Mouse (Mus musculus) gastrocnemius, adult 2 months (tissue): ENCODE data around the gene Gucy2d. TPM values are rescaled to one million over a fixed set of nuclear protein-coding genes. Genes with fewer than 3 reads are reported as not detected.

Experiments used
- DNase-seq: peaks from one replicate; pipeline ENCODE4 v3.0.0; 2022
- H3K27ac ChIP-seq: fragments of 200-600 bp; 2 replicates; pipeline ENCODE4 v1.8.1; 2022; ENCODE audit warnings: mild to moderate bottlenecking
- H3K4me3 ChIP-seq: fragments of 200-600 bp; 2 replicates; pipeline ENCODE4 v1.8.1; 2022; ENCODE audit warnings: mild to moderate bottlenecking, moderate library complexity
- CTCF ChIP-seq: fragments of 200-600 bp; IDR thresholded peaks from 2 replicates; pipeline ENCODE4 v1.8.1; 2022; ENCODE audit warnings: antibody characterized with exemption, mild to moderate bottlenecking, moderate library complexity
- intact Hi-C: fragments of 180-260 bp; cut with DNase I; formaldehyde crosslinking; loops from one replicate; pipeline ENCODE4 v1.15.1; 2025
- long read RNA-seq, 2 experiments: library from polyadenylated mRNA; stranded (forward); transcript quantifications; one replicate each; pipeline ENCODE4 v2.0.0; 2021
- total RNA-seq, 2 experiments: library from RNA; stranded (reverse); gene quantifications; 2 replicates each; pipeline ENCODE4 v1.2.3; 2021

The Gucy2d gene
- under 1 TPM in 1 of 2 experiments, not detected in 1; 0.25 TPM for total RNA-seq
- long read RNA-seq, experiment 1, partial matches to known transcripts = 0 of 1 reads
- long read RNA-seq, experiment 1, other reads (novel, unspliced or antisense) = 1 of 1 reads
- long read RNA-seq, experiment 2 = 0 reads

GRCm38 (mm10) chr7:98439956-98440466 is at the start of gene Gucy2d:
Gucy2d (plus strand) TSS chr7:98440416.
- DNase-seq = no peak
- no peak within 1 kb of the TSS for H3K27ac ChIP-seq
- H3K4me3 ChIP-seq = no peak within 1 kb of the TSS
- TF ChIP-seq CTCF = no peak
- intact Hi-C loops = no loop called here

DNA sequence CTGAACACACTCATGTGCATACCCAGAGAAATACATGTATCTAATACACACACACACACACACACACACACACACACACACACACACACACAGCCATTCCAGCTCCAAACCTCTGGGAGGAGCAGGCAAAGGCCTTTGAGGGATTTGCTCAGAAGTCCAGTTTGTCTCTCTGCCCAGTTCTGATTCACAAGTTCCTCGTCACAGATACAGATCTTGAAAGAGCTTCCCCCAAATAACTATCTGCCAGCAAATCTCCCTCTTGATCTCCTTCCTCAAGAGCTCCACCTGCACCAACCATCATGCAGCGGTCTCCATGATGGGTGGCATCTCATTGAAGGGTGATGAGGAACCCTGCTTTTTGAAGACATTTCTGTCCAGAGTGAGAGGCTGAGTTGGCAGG is 49.7 kb upstream of the Gucy2d start:
- peak; percentile 34 for DNase-seq
- H3K4me3 ChIP-seq = no peak overlapping the region
- no peak for TF ChIP-seq CTCF
- intact Hi-C loops = no loop called here
- H3K27ac ChIP-seq = peak overlapping the region; percentile 54

GRCm38 (mm10) chr7:98391351-98391936 is 48.8 kb upstream of the Gucy2d start:
- TF ChIP-seq CTCF = no peak
- intact Hi-C loops = no loop called here
- peak overlapping the region; percentile 54; the same call in 1 of the 2 replicates for H3K27ac ChIP-seq
- peak; percentile 36 for DNase-seq
- no peak overlapping the region for H3K4me3 ChIP-seq

GRCm38 (mm10) chr7:98392466-98393201 is 47.6 kb upstream of the Gucy2d start:
- intact Hi-C loops = no loop called here
- no peak overlapping the region for H3K27ac ChIP-seq
- H3K4me3 ChIP-seq = no peak overlapping the region
- no peak for TF ChIP-seq CTCF
- DNase-seq = no peak

DNA sequence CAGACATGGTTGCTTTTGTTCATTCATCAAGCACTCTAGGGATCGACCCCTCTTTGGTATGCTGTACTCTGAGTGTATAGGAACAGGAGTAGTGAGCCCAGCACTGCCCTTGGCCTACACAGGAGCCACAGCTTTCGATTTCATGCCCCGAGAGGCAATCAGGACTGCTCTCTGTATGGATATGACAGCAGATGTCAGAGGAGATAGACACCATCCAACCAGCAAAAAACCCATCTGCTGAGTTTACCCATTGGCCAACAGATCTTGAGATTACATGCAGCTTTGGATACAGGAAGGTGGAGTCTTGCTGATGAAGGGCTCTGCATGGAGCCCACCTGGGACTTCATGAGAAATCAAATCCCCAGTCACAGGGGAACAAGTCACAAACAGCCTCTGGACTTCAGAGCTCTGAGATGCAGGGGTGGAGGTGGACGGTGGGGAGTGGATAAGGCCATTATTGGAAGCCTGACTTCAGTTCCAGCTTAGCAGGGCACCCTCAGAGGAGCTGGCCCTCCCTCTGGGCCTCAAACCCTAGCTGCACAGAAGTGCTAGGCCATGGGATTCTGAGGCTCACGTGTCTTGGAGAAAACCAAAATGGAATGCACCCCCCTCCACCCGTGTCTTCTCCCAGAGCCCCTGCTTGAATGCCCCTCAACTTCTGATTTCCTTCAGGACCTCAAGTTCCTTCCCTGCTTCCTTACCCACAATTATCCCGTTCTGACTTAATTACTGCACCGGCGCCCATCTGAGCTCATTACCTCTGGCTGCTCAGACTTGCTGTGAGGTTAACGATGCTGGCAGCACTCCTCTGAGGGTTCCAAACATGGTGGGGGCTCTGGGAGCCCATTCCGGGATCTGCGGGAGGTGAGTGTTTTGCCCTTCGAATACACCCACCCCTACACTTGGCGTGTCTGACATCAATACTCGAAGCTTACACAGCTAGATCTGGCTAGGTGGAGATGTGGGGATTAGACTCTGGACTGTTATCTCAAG is 37.3 kb upstream of the Gucy2d start:
- Histone ChIP-seq H3K4me3 (no peak overlapping the region), H3K27ac (no peak overlapping the region)
- DNase-seq = no peak
- intact Hi-C loops = no loop called here
- TF ChIP-seq CTCF = no peak

GRCm38 (mm10) chr7:98403996-98404395 is 36.2 kb upstream of the Gucy2d start:
- Histone ChIP-seq H3K4me3 (no peak overlapping the region), H3K27ac (no peak overlapping the region)
- no peak for DNase-seq
- TF ChIP-seq CTCF = no peak
- intact Hi-C loops = no loop called here

DNA sequence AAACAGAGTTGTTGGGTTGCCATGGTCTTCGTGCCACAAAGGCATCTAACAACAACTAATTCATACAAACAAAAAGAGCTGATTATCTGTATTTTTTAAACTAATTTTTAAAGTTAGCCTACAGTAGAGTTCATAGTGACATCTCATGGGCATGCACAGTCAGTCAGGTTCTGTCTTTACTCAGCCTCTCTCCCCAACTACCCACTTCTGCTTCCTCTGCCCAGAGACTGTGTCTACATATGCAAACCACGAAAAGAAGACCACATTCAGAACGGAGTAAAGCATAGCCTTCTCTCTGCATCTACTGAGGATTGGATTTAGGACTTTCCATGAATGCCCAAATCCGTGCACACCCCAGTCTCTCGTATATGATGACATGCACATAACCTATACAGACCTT is 32.6 kb upstream of the Gucy2d start:
- intact Hi-C loops = no loop called here
- Histone ChIP-seq H3K4me3 (no peak overlapping the region), H3K27ac (no peak overlapping the region)
- no peak for DNase-seq
- TF ChIP-seq CTCF = no peak

GRCm38 (mm10) chr7:98413115-98413514 is 27.1 kb upstream of the Gucy2d start:
- intact Hi-C loops = no loop called here
- no peak for DNase-seq
- no peak overlapping the region for H3K4me3 ChIP-seq
- TF ChIP-seq CTCF = no peak
- H3K27ac ChIP-seq = no peak overlapping the region

- TF ChIP-seq CTCF = no peak
- peak overlapping the region; percentile 53 for H3K27ac ChIP-seq
- DNase-seq = peak; percentile 55
- intact Hi-C loops = no loop called here
- no peak overlapping the region for H3K4me3 ChIP-seq
Observed at GRCm38 (mm10) chr7:98415550-98415949, 24.7 kb upstream of the Gucy2d start.

DNA sequence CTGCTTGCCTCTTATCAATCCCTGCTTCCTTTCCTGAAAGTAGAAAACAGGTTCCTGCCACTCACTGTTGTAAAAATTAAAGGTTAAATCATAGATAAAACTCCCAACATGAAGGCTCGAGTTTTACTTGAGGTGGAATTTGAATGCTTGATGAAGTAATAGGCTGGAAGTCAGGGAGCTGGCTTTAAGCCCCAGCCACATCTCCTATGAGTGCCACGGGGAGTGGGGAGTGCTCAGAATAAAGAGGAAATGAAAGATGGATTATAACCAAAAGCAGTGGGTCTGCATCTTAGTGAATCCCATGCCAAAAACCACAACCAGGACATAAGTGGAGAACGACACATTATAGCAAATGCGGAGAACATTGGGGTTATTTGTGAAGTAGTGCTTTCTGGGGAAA is 24.2 kb upstream of the Gucy2d start:
- TF ChIP-seq CTCF = no peak
- H3K27ac ChIP-seq = peak overlapping the region; percentile 53; the same call in 1 of the 2 replicates
- no peak overlapping the region for H3K4me3 ChIP-seq
- no peak for DNase-seq
- intact Hi-C loops = no loop called here

- intact Hi-C loops = no loop called here
- peak; percentile 65 for DNase-seq
- peak overlapping the region; percentile 11; the same call in 1 of the 2 replicates for H3K4me3 ChIP-seq
- TF ChIP-seq CTCF = no peak
- H3K27ac ChIP-seq = peak overlapping the region; percentile 75
Observed at GRCm38 (mm10) chr7:98418031-98418805, 22.0 kb upstream of the Gucy2d start.

GRCm38 (mm10) chr7:98419366-98419765 is 20.9 kb upstream of the Gucy2d start:
- no peak overlapping the region for H3K4me3 ChIP-seq
- no peak for TF ChIP-seq CTCF
- DNase-seq = no peak
- intact Hi-C loops = no loop called here
- no peak overlapping the region for H3K27ac ChIP-seq
